Mouse (Mus musculus) C2C12 (cell line): ENCODE measurements around the gene Rdh9. TPM values are rescaled to one million over a fixed set of nuclear protein-coding genes. Genes with fewer than 3 reads are reported as not detected.

Experiments used
- H3K27me3 ChIP-seq: one replicate; pipeline ENCODE4 v1.6.1; 2011; ENCODE audit not compliant: control insufficient read depth, insufficient read depth, insufficient read length
- H3K36me3 ChIP-seq: one replicate; pipeline ENCODE4 v1.6.1; 2011; ENCODE audit not compliant: control insufficient read depth, insufficient read depth
- H3K4me3 ChIP-seq: one replicate; pipeline ENCODE4 v1.5.1; 2011; ENCODE audit warnings: mild to moderate bottlenecking, control low read depth; ENCODE audit not compliant: poor library complexity, insufficient read depth, severe bottlenecking
- H3K79me2 ChIP-seq: one replicate; pipeline ENCODE4 v1.6.1; 2011; ENCODE audit not compliant: control insufficient read depth, insufficient read depth
- H3K79me3 ChIP-seq: one replicate; pipeline ENCODE4 v1.6.1; 2011; ENCODE audit warnings: low read depth, control low read depth
- H3ac ChIP-seq: one replicate; pipeline ENCODE3; 2011; ENCODE audit warnings: low read depth; ENCODE audit not compliant: control insufficient read depth, insufficient read length
- CEBPB ChIP-seq: IDR thresholded peaks from one replicate; pipeline ENCODE4 v1.6.1; 2011; ENCODE audit warnings: low read depth, mild to moderate bottlenecking, control low read depth, moderate library complexity
- CTCF ChIP-seq: IDR thresholded peaks from one replicate; pipeline ENCODE4 v1.5.1; 2011; ENCODE audit not compliant: control insufficient read depth, insufficient read depth, insufficient read length
- FOSL1 ChIP-seq: IDR thresholded peaks from one replicate; pipeline ENCODE4 v1.8.0; 2011; ENCODE audit warnings: mild to moderate bottlenecking, low read length; ENCODE audit not compliant: poor library complexity, insufficient read depth, severe bottlenecking
- MAX ChIP-seq: IDR thresholded peaks from one replicate; pipeline ENCODE4 v1.6.1; 2011; ENCODE audit warnings: mild to moderate bottlenecking, control low read depth
- MYOD1 ChIP-seq: IDR thresholded peaks from one replicate; pipeline ENCODE4 v1.6.1; 2011; ENCODE audit warnings: low read depth; ENCODE audit not compliant: control insufficient read depth, insufficient read length
- MYOG ChIP-seq: IDR thresholded peaks from one replicate; pipeline ENCODE4 v1.6.1; 2011; ENCODE audit not compliant: control insufficient read depth, insufficient read length; ENCODE audit errors: extremely low read depth
- USF1 ChIP-seq: IDR thresholded peaks from one replicate; pipeline ENCODE4 v1.6.1; 2011; ENCODE audit warnings: low read depth, mild to moderate bottlenecking, control low read depth, moderate library complexity
- polyA plus RNA-seq: library from polyadenylated mRNA; unstranded; fragments of >200 nt; fragmentation: generic; extraction: Trizol; gene quantifications from one replicate; pipeline ENCODE4 v1.2.1, GENCODE M21; 2012; ENCODE audit warnings: missing spikeins

Gene Rdh9
- polyA plus RNA-seq, 1 experiment: 0.02 TPM

GRCm38 (mm10) chr10:127739661-127740161, 36.5 kb upstream of the Rdh9 start:
- H3K79me3 ChIP-seq: peaks cover 34% of the 10 kb centered on the region
- no peak for TF ChIP-seq USF1
- no peak for TF ChIP-seq CTCF
- peaks cover 5% of the 10 kb centered on the region for H3K27me3 ChIP-seq
- H3ac ChIP-seq: peak overlapping the region; percentile 98
- peaks cover 38% of the 10 kb centered on the region for H3K79me2 ChIP-seq
- H3K4me3 ChIP-seq: peak overlapping the region; percentile 89
- H3K36me3 ChIP-seq: peaks cover 35% of the 10 kb centered on the region

DNA sequence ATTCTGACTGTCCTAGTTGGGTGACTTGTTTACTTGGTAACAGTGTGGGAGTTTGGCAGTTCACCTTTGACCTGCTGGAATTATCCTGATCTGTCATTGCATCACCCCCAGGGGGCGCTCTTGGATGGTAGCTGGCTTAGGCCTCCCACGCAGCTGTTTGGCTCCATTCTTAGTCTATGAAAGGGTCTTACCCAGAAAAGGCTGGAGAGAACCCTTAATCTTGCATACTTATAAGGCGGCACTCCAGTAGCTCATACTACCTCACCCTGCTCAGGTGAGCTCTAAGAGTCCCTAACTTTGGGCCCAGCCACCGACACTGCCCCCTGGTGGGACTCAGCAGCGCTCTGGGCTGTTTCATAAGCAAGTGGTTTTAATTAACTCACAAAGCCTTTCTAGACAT, 31.5 kb upstream of the Rdh9 start:
- TF ChIP-seq MYOD1: no peak
- no peak for TF ChIP-seq USF1
- peak; percentile 33 for TF ChIP-seq CTCF
- peak; percentile 1 for TF ChIP-seq CEBPB
- TF ChIP-seq MAX: no peak
- H3ac ChIP-seq: no peak overlapping the region
- H3K4me3 ChIP-seq: no peak overlapping the region
- H3K36me3 ChIP-seq: peaks cover 60% of the 10 kb centered on the region
- no peaks in the 10 kb centered on the region for H3K27me3 ChIP-seq
- H3K79me2 ChIP-seq: peaks cover 48% of the 10 kb centered on the region
- H3K79me3 ChIP-seq: peaks cover 34% of the 10 kb centered on the region

DNA sequence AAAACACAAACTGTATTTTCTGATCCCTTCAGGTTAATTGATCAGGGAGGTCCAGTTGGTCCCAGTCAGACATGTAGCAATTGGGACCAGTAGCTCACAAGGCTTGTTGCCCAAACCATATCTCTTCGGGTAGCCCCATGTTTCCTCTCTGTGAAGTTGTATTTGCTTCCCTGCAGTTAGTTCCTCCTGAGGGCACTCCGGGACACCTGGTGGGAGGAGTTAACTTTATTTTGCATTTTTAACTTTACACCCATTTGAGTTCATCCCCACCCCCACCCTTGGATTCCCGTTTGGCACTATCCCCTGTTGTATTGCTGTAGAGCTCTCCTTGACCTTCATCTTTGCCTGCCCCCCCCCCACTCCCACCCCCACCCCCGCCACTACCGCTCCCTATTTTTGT, 30.3 kb upstream of the Rdh9 start:
- Histone ChIP-seq H3K27me3 (no peaks in the 10 kb centered on the region), H3K4me3 (no peak overlapping the region), H3K79me3 (peaks cover 24% of the 10 kb centered on the region), H3K36me3 (peaks cover 60% of the 10 kb centered on the region), H3ac (no peak overlapping the region), H3K79me2 (peaks cover 36% of the 10 kb centered on the region)
- TF ChIP-seq MYOD1 (no peak), MAX (no peak), CTCF (no peak), MYOG (no peak), CEBPB (no peak), USF1 (no peak), FOSL1 (no peak)

DNA sequence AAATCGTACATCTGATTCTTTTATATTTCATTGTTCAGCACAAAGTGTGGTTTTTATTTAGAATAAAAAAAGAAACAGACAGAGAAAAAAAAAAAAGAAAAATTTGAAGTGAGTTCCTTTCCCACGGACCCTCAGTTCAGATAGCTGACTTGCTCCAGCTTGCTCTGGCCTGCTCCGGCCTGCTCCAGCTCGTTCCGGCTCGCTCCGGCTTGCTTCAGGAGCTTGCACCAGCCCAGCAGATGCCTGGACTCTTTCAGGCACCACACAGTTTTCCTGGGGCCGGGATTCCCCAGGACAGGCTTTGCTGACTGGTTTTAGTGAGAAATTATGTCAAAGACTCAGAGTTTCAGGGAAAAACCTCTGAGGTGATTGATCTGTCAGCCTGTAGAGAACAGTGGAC, 28.9 kb upstream of the Rdh9 start:
- Histone ChIP-seq H3K79me2 (peaks cover 22% of the 10 kb centered on the region), H3K4me3 (no peak overlapping the region), H3K27me3 (no peaks in the 10 kb centered on the region), H3K36me3 (peaks cover 49% of the 10 kb centered on the region), H3ac (no peak overlapping the region), H3K79me3 (peaks cover 19% of the 10 kb centered on the region)
- TF ChIP-seq MAX (no peak), MYOD1 (no peak), MYOG (no peak), FOSL1 (no peak), CTCF (no peak), USF1 (no peak), CEBPB (no peak)

- Histone ChIP-seq H3K79me3 (peaks cover 6% of the 10 kb centered on the region), H3K4me3 (no peak overlapping the region), H3K79me2 (peaks cover 15% of the 10 kb centered on the region), H3ac (no peak overlapping the region), H3K27me3 (no peaks in the 10 kb centered on the region), H3K36me3 (peaks cover 31% of the 10 kb centered on the region)
- TF ChIP-seq MYOG: no peak
Measured at GRCm38 (mm10) chr10:127748847-127749612, 27.2 kb upstream of the Rdh9 start.

- Histone ChIP-seq H3K79me2 (peaks cover 6% of the 10 kb centered on the region), H3ac (no peak overlapping the region), H3K36me3 (peaks cover 21% of the 10 kb centered on the region), H3K27me3 (no peaks in the 10 kb centered on the region), H3K79me3 (no peaks in the 10 kb centered on the region), H3K4me3 (no peak overlapping the region)
- TF ChIP-seq USF1: no peak
- TF ChIP-seq CEBPB: no peak
- no peak for TF ChIP-seq MYOD1
- no peak for TF ChIP-seq MYOG
- TF ChIP-seq FOSL1: no peak
- no peak for TF ChIP-seq MAX
- no peak for TF ChIP-seq CTCF
Measured at GRCm38 (mm10) chr10:127750136-127750777, 25.9 kb upstream of the Rdh9 start.
